Mouse (Mus musculus) forebrain, embryonic 10.5 days (tissue): Measurements from ENCODE around the gene Syndig1. TPM values are rescaled to one million over a fixed set of nuclear protein-coding genes. Genes with fewer than 3 reads are reported as not detected.

Source experiments
- DNase-seq: peaks from one replicate; pipeline ENCODE4 v3.0.0-alpha.2; 2017; ENCODE audit warnings: low spot score; ENCODE audit errors: extremely low spot score
- H3K27ac ChIP-seq: fragments of 300-500 bp; sonication (generic); 2 replicates; pipeline ENCODE4 v1.5.1; 2016; ENCODE audit warnings: mild to moderate bottlenecking
- H3K27me3 ChIP-seq: fragments of 300-500 bp; sonication (generic); 2 replicates; pipeline ENCODE4 v1.6.1; 2016; ENCODE audit warnings: mild to moderate bottlenecking; ENCODE audit not compliant: poor library complexity, severe bottlenecking
- H3K36me3 ChIP-seq: fragments of 300-500 bp; sonication (generic); replicated peaks from 2 replicates; pipeline ENCODE4 v1.6.1; 2016; ENCODE audit warnings: mild to moderate bottlenecking, moderate library complexity
- H3K4me1 ChIP-seq: fragments of 300-500 bp; sonication (generic); 2 replicates; pipeline ENCODE4 v1.6.1; 2016
- H3K4me3 ChIP-seq: fragments of 300-500 bp; sonication (generic); 2 replicates; pipeline ENCODE4 v1.5.1; 2016; ENCODE audit warnings: mild to moderate bottlenecking, moderate library complexity
- H3K9me3 ChIP-seq: fragments of 300-500 bp; sonication (generic); 2 replicates; pipeline ENCODE4 v1.6.1; 2016; ENCODE audit warnings: mild to moderate bottlenecking, moderate library complexity
- WGBS: fragments of 180-500 bp; shearing (Covaris S2); methylation state at CpG from one replicate; pipeline ENCODE4 v1.1.7; 2016; 5-methylcytosine and 5-hydroxymethylcytosine counted together
- polyA plus RNA-seq: library from polyadenylated mRNA; unstranded; fragments of >200 nt; fragmentation: Nextera tagmentation; extraction: Ambion mirVana; gene quantifications from 2 replicates; pipeline ENCODE4 v1.2.1, GENCODE M21; 2016

Syndig1 gene
- polyA plus RNA-seq, 1 experiment from 2014 or later = 2.9 TPM

- no peaks in the 10 kb centered on the region for H3K27me3 ChIP-seq
- 26% methylated on average over 4 of the region's 4 CpGs for WGBS
- no peaks in the 10 kb centered on the region for H3K36me3 ChIP-seq
- H3K27ac ChIP-seq = 0 out of 2 replicates have a peak overlapping the region, but pooled peaks have one; percentile 1
- H3K4me1 ChIP-seq = peaks cover 20% of the 10 kb centered on the region
- H3K9me3 ChIP-seq = no peaks in the 10 kb centered on the region
- no peak overlapping the region for H3K4me3 ChIP-seq
- DNase-seq = no peak
These were observed 105.1 kb downstream of the Syndig1 start for GRCm38 (mm10) chr2:149934139-149934538.

GRCm38 (mm10) chr2:149938829-149939228 lies 109.8 kb downstream of the Syndig1 start:
- DNase-seq = no peak
- 86% methylated on average over 4 of the region's 4 CpGs for WGBS
- H3K27me3 ChIP-seq = no peaks in the 10 kb centered on the region
- H3K36me3 ChIP-seq = no peaks in the 10 kb centered on the region
- peaks cover 14% of the 10 kb centered on the region for H3K4me1 ChIP-seq
- no peak overlapping the region for H3K27ac ChIP-seq
- no peak overlapping the region for H3K4me3 ChIP-seq
- H3K9me3 ChIP-seq = no peaks in the 10 kb centered on the region

GRCm38 (mm10) chr2:149939586-149939985 lies 110.6 kb downstream of the Syndig1 start:
- 46% methylated on average over 2 of the region's 2 CpGs for WGBS
- no peaks in the 10 kb centered on the region for H3K36me3 ChIP-seq
- H3K9me3 ChIP-seq = no peaks in the 10 kb centered on the region
- no peak for DNase-seq
- H3K4me1 ChIP-seq = peaks cover 6% of the 10 kb centered on the region
- no peak overlapping the region for H3K4me3 ChIP-seq
- no peak overlapping the region for H3K27ac ChIP-seq
- H3K27me3 ChIP-seq = no peaks in the 10 kb centered on the region

- Histone ChIP-seq H3K27me3 (no peaks in the 10 kb centered on the region), H3K4me1 (no peaks in the 10 kb centered on the region), H3K4me3 (no peak overlapping the region), H3K9me3 (no peaks in the 10 kb centered on the region), H3K27ac (no peak overlapping the region), H3K36me3 (no peaks in the 10 kb centered on the region)
- WGBS = 90% methylated on average over 4 of the region's 4 CpGs
- DNase-seq = no peak
These were observed 121.6 kb downstream of the Syndig1 start for GRCm38 (mm10) chr2:149950641-149951040.

- H3K9me3 ChIP-seq = no peaks in the 10 kb centered on the region
- H3K36me3 ChIP-seq = no peaks in the 10 kb centered on the region
- H3K4me1 ChIP-seq = no peaks in the 10 kb centered on the region
- no peaks in the 10 kb centered on the region for H3K27me3 ChIP-seq
- no peak for DNase-seq
- no peak overlapping the region for H3K4me3 ChIP-seq
- WGBS = 82% methylated on average over 4 of the region's 4 CpGs
- H3K27ac ChIP-seq = no peak overlapping the region
These were observed 142.0 kb downstream of the Syndig1 start for GRCm38 (mm10) chr2:149971014-149971413.

- H3K9me3 ChIP-seq = no peaks in the 10 kb centered on the region
- no peaks in the 10 kb centered on the region for H3K27me3 ChIP-seq
- H3K4me1 ChIP-seq = no peaks in the 10 kb centered on the region
- H3K4me3 ChIP-seq = no peak overlapping the region
- no peaks in the 10 kb centered on the region for H3K36me3 ChIP-seq
- no peak for DNase-seq
- WGBS = 92% methylated on average over 6 of the region's 6 CpGs
- no peak overlapping the region for H3K27ac ChIP-seq
These were observed 144.6 kb downstream of the Syndig1 start for GRCm38 (mm10) chr2:149973583-149973982.

- peaks cover 2% of the 10 kb centered on the region; the same call in 1 of the 2 replicates for H3K4me1 ChIP-seq
- H3K4me3 ChIP-seq = no peak overlapping the region
- no peak for DNase-seq
- 82% methylated on average over 1 of the region's 1 CpGs for WGBS
- H3K9me3 ChIP-seq = no peaks in the 10 kb centered on the region
- no peaks in the 10 kb centered on the region for H3K36me3 ChIP-seq
- H3K27me3 ChIP-seq = no peaks in the 10 kb centered on the region
- H3K27ac ChIP-seq = no peak overlapping the region
These were observed 151.4 kb downstream of the Syndig1 start for GRCm38 (mm10) chr2:149980419-149980818.

- DNase-seq = no peak
- Histone ChIP-seq H3K27ac (no peak overlapping the region), H3K4me1 (peaks cover 2% of the 10 kb centered on the region; the same call in 1 of the 2 replicates), H3K36me3 (no peaks in the 10 kb centered on the region), H3K27me3 (no peaks in the 10 kb centered on the region), H3K9me3 (no peaks in the 10 kb centered on the region), H3K4me3 (no peak overlapping the region)
These were observed 153.5 kb downstream of the Syndig1 start for GRCm38 (mm10) chr2:149982466-149982865.

- WGBS = 48% methylated on average over 1 of the region's 1 CpGs
- Histone ChIP-seq H3K36me3 (no peaks in the 10 kb centered on the region), H3K27me3 (no peaks in the 10 kb centered on the region), H3K4me3 (no peak overlapping the region), H3K4me1 (peaks cover 2% of the 10 kb centered on the region; the same call in 1 of the 2 replicates), H3K9me3 (no peaks in the 10 kb centered on the region), H3K27ac (no peak overlapping the region)
- DNase-seq = no peak
These were observed 154.1 kb downstream of the Syndig1 start for GRCm38 (mm10) chr2:149983107-149983506.

GRCm38 (mm10) chr2:149987610-149988009 lies 158.6 kb downstream of the Syndig1 start:
- H3K9me3 ChIP-seq = no peaks in the 10 kb centered on the region
- no peak overlapping the region for H3K4me3 ChIP-seq
- no peaks in the 10 kb centered on the region for H3K27me3 ChIP-seq
- DNase-seq = no peak
- H3K27ac ChIP-seq = no peak overlapping the region
- no peaks in the 10 kb centered on the region for H3K36me3 ChIP-seq
- H3K4me1 ChIP-seq = peaks cover 6% of the 10 kb centered on the region; the same call in 1 of the 2 replicates

GRCm38 (mm10) chr2:149991506-149991905 lies 162.5 kb downstream of the Syndig1 start:
- Histone ChIP-seq H3K27me3 (no peaks in the 10 kb centered on the region), H3K36me3 (no peaks in the 10 kb centered on the region), H3K27ac (no peak overlapping the region), H3K4me3 (no peak overlapping the region), H3K4me1 (peaks cover 6% of the 10 kb centered on the region; the same call in 1 of the 2 replicates), H3K9me3 (no peaks in the 10 kb centered on the region)
- DNase-seq = no peak
- 42% methylated on average over 2 of the region's 2 CpGs for WGBS

GRCm38 (mm10) chr2:149992921-149993320 lies 163.9 kb downstream of the Syndig1 start:
- 92% methylated on average over 4 of the region's 4 CpGs for WGBS
- no peaks in the 10 kb centered on the region for H3K36me3 ChIP-seq

GRCm38 (mm10) chr2:149996382-149996964 lies 167.5 kb downstream of the Syndig1 start:
- DNase-seq = no peak
- H3K27me3 ChIP-seq = no peaks in the 10 kb centered on the region
- no peak overlapping the region for H3K27ac ChIP-seq
- H3K36me3 ChIP-seq = no peaks in the 10 kb centered on the region
- no peaks in the 10 kb centered on the region for H3K9me3 ChIP-seq
- no peak overlapping the region for H3K4me3 ChIP-seq
- WGBS = 84% methylated on average over 5 of the region's 5 CpGs
- peaks cover 18% of the 10 kb centered on the region for H3K4me1 ChIP-seq

More at GRCm38 (mm10) chr2:149992921-149993320, 163.9 kb downstream of the Syndig1 start:
- H3K27ac ChIP-seq = no peak overlapping the region
- H3K4me3 ChIP-seq = no peak overlapping the region
- DNase-seq = no peak
- H3K9me3 ChIP-seq = no peaks in the 10 kb centered on the region
- no peaks in the 10 kb centered on the region for H3K27me3 ChIP-seq
- H3K4me1 ChIP-seq = peaks cover 14% of the 10 kb centered on the region

GRCm38 (mm10) chr2:149997657-149998056 lies 168.6 kb downstream of the Syndig1 start:
- H3K9me3 ChIP-seq = no peaks in the 10 kb centered on the region
- no peak overlapping the region for H3K27ac ChIP-seq
- H3K36me3 ChIP-seq = no peaks in the 10 kb centered on the region
- 75% methylated on average over 2 of the region's 2 CpGs for WGBS
- no peaks in the 10 kb centered on the region for H3K27me3 ChIP-seq
- no peak for DNase-seq
- H3K4me3 ChIP-seq = no peak overlapping the region
- H3K4me1 ChIP-seq = peaks cover 14% of the 10 kb centered on the region
